Mouse (Mus musculus): ENCODE measurements around the gene Ctnnbl1.

Ctnnbl1 gene

DNA sequence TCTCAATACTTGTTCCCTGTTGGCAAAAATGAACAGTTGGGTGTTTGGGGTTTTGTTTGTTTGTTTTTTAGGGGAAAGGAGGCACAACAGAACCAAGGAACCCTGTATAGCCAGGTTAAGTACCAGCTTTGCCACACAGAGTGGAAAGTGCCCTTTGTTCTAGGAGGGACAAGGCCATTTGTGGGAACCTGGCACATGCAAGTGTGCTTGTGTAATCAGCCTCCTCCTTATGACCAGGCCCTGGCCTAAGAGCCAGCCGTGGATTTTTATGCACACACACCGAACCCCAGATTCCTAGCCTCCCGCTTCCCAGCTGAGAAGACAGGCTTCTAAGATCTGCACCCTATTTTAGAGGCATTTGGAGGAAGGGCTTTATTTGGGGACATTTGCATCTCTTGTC lies 140.2 kb downstream of the Ctnnbl1 start:
- no peak for DNase-seq (ENCODE audit: low read depth)

DNA sequence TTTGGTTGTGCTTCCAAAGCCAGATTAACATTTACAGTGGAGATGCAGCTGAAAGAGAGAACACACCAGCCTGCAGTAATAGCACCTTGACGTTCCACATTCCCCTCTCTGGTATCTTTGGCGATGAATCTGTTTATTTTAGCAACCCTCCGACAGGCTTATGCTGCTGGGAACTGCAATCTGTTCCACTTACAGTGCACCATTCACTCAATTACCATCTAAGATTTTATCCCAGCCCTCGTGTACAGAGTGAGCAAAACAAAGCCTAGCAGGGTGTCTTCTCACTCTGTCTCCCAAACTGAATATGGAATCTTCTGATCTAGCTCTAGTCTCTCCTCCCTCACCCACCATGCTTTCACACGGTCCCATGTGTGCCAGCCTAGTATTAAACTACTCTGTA lies 140.8 kb downstream of the Ctnnbl1 start:
- no peak for DNase-seq (ENCODE audit: low read depth)

DNA sequence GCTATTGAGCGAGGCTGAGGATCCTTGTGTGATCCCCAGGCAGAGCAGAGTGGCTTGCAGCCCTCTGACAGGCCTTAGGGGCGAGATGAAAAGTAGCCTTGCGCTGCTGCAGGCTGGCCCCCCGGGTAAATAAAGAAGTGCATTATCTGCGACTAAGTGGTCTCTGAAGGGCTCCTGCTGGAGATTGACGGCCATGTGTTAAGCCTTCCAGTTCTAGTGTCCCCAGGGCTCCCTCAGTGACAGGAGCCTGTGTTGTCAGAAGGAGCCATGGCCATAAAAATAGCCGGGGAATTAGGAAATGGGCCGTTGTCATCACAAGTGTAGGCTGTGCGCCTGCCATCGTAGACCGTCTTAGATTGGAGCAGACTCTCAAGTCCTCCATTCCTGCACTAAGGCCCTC lies 144.7 kb downstream of the Ctnnbl1 start:
- DNase-seq (ENCODE audit: low read depth), result no peak

DNA sequence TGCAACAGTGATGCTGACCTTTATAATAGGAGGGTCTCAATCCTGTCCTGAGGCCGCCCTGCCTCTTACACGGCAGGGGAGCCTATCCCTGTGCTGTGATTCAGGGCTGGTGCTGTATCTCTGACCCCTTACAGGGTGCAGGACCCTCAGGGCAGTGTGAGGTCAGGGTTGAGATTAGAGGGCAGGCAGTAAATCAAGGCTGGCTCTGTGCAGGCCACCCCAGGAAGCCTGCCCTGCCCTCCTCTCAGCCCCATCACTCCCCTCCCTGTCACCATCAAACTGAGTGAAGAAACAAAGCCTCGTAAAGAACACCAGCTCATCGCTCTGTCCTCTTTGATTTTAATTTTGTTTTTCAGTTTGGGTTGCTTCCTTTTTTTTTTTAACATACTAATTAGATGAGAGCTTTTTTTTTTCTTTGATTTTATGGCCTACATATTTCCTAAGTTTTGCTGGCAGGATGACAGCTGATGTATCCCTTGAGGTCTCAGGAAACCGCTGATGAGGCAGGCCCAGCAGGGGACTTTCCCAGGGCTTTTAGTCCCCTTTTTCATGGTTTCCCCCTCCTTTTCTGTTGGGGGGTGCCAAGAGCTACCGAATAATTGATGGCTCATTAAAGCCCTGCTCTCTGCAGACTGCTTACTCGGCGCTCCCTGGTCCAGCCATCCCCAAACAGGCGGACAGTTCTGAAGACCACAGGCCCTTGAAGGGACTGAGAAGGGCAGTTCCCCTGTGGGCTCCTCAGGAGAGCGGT lies 150.2 kb downstream of the Ctnnbl1 start:
- no peak for DNase-seq (ENCODE audit: low read depth)

DNA sequence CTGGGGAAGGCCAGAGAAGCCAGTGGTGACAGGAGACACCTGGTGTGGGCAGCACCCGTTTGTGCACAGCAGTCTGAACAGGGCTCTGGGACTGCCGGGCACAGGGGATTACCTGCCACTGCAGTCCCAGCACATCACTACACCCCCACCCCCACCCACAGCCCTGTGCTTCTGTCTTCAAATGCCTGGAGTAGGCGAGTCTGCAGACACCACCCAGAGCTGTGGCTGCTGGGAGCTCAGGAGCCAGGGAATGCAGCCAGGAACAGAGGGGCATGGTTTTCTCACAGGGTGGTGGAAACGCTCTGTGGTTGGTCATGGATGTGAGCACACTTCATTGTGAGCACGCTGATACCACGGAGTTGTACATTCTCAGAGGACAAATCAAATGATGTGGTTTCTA lies 154.0 kb downstream of the Ctnnbl1 start:
- no peak for DNase-seq (ENCODE audit: low read depth)

DNA sequence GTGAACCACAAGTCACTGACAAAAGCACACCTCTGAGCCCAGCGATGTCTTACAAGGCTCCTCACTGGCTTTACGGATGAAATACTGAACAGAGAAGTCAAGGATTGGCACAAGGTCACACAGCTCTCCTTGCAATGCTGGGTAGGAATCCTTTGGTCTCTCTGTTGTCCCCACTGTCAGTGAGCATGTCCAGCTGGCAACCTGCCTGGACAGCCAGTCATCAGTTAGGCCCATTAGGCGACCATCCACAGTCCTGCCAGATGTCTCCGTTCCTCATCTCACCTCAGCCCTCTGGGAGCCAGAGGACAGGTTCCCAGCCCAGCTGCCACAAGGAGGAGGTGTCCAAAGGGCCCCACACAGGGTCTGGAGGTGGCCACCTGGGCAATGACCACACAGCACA lies 159.9 kb downstream of the Ctnnbl1 start:
- DNase-seq (ENCODE audit: low read depth), result no peak

DNA sequence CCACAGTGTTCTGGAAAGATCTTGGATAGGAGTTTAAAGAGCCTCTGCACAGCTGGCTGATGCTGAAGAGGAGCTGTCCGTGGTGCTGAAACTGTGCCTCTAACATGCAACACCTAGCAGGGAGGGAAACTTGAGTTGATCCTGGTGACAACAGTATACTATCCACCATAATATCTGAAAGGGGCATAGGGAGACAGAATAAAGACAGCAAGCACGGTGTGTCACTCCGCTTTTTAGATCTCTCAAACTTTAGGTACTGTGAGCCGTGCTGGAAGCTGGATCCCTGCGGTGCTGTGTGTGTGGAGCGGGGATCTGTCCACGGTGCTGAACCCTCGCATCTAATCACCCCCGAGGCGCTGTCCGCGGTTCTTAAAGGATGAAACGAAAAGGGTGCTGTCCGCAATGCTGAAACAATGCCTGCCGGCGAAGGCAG lies 176.0 kb downstream of the Ctnnbl1 start:
- DNase-seq (ENCODE audit: low read depth), result peak; percentile 83

DNA sequence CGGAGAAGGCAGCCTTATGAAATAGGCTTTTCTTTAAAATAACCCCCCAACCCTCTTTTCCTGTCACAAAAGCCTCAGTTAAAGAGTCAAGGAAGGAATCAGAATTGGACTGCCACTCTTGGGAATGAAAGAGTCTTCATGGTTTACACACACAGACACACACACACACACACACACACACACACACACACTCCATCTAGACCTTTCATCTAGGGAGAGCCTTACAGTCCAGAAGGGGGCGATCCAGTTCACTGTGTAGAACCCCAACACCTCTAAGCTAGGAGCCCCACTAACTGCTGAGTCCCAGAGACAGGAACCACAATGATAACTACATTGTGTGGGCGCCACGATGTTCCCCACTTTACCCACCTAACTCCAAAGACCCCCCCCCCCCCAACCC lies 176.5 kb downstream of the Ctnnbl1 start:
- DNase-seq (ENCODE audit: low read depth), result peak; percentile 6

DNA sequence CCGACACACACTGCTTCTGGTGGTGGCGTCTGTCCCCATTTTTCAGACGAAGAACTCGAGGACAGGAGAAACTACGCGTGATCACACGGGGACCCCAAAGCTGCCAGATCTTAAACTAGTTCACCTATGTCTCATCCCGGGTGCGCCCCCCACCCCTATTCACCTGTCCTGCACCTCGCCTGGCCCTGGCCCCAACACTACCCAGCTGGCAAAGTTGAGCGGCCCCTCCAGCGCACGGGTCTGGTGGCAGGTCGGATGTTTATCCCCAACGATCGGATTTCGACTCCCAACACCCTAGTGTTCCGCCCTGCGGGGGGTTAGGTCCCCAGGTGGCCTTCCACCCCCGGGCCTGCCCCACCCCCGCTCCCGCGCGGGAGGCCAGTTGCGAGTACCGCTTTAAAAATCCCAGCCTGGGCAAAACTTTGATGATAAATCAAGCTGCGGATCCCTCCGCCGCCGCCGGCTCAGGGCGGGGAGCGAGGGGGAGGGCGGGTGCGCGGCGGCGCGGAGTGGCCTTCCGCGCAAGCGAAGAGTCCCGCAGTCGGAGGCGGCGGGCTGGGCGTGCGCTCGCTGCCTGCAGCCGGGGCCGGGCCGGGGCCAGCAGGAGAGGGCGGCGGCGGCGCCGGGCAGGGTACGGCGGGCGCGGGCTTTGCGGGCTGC lies 177.0 kb downstream of the Ctnnbl1 start, which contains the start of gene Vstm2l:
Gene Vstm2l (plus strand): TSS at position 549 of the 660 bp plus-strand sequence.
- no peak for DNase-seq (ENCODE audit: low read depth)

DNA sequence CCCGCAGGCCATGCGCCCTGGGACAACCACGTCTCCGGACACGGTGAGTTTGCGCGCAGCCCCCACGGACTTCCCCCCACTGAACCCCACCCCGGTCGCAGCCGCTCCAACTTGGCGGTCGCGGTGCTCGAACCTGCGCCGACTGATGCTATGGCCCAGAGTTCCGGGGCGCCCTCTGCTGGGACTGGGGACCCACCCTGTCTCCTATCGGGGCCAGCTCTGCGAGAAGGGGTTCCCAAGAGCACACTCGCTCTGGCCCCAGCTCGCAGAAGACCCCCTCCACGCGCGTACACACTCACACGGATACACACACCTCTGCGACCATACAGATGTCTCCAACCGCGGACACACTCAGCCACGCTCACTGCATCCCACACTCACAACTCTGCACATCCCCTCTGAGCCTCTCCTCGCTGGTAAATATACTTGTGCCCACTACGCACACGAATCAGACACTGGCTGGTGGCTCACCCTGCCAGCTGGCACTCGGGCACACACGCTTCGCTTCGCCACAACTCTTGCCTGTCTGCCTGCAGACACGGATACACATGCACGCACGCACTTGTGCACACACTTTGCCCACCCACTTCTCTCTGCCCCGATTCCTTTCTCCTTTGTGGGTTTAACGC lies 177.8 kb downstream of the Ctnnbl1 start:
- no peak for DNase-seq (ENCODE audit: low read depth)

DNA sequence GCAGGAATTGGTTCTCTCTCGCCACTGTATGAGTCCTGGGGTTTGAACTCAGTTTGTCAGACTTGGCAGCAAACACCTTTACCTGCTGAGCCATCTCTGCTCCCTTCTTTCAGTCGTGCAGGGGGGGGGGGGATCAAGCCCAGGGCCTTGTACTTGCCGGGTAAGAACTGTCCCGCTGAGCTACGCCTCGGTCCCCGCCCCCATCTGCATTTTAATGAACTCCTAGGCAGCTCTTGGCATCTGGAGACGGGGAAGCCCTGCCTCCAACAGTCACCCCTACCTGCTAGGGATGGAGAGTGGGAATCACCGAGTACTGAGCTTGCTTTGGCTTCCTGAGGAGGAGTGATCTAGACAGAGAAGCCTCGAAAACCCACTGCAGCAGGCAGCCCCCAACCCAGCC lies 181.3 kb downstream of the Ctnnbl1 start:
- no peak for DNase-seq (ENCODE audit: low read depth)

DNA sequence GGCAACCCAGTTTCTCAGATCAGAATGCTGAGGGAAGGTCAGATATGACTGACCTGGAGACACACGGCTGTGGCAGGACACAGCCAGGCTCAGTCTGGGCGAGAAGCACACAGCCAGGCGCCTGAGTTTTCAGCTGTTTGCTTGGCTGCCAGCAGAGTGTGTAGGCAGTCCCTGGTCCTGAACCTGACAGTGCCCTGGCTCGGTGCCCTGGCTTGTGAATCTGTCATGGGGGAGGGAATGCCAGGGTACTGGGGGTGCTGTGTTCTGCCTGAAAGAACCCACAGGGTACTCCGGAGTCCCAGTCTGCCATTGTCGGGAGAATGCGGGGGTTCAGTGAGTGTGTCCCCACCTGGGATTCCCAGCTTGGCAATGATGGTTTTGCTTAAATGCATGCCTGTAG lies 184.3 kb downstream of the Ctnnbl1 start:
- DNase-seq (ENCODE audit: low read depth), result no peak

DNA sequence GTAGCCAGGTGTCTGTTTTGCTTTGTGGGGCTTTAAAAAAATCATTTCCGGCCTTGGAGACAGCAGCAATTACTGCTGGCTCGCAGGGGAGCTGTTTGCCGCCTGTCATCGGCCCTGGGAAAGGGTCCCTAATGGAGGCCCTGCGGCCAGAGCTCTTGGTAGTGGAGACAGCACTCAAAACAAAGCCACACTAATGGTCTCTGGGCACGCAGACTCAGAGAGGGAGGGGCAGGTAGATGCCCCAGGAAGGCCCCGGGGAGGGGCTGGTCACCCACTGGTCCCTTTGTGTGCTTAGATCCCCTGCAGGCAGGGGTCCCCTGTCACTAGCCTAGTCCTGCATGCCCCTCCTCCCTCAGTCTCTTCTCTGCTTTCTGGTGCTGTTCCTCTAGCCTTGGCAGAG lies 186.2 kb downstream of the Ctnnbl1 start:
- DNase-seq (ENCODE audit: low read depth), result no peak

DNA sequence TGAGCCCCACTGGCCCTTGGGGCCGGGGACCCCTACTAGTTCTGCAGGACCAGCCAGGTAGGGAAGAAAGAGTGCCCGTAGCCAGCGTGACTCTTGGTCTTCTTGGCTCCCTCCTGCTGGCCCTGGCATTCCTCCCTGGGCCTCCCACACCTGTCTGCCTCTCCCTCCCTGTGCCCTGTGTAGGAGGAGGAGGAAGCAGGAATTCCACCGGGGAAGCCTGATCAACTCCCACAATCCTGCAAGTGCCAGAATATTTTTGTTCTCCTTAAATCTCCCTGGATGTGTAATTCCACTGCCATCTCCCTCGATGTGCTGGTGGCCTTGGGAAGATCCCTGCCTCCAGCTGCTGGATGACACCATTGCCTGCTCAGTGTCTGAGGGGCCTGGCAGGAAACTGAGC lies 187.3 kb downstream of the Ctnnbl1 start:
- no peak for DNase-seq (ENCODE audit: low read depth)

DNA sequence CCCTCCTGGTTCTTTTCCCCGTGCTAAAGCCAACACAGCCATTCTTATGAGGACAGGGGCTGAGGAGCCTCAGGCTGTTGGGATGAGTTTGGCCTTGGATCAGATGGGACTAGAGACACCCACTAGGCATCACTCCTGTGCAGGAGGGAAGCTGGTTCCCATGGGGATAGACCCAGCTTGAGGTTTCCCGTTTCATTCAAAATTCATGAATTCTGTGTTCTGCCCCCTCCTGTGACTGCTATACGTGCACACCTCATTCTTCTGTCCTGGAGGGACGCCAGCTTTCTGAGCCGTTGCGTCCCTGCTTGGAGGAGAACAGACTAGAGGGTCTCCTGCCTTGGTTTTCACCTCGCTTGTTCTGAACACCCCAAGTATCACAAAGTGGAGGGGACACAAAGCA lies 189.3 kb downstream of the Ctnnbl1 start:
- no peak for DNase-seq (ENCODE audit: low read depth)

DNA sequence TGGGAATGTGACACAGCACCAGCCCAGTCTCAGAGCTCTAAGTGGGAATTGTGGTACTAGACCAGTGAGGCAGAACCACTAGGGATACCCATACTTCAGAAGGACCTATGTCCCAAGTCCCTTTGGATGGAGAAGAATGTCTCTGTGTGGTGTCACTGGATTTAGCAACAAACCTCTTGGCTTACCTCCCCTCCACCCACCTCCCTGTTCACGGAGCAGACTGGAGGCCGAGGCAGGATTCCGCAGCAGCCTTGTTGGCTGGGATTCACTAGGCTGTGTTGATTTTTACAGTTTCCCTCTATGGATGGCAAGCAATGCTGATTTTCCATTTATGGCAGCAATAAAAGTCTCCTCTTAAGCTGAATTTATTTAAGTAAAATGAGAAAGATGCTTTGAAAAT lies 189.7 kb downstream of the Ctnnbl1 start:
- DNase-seq (ENCODE audit: low read depth), result no peak

DNA sequence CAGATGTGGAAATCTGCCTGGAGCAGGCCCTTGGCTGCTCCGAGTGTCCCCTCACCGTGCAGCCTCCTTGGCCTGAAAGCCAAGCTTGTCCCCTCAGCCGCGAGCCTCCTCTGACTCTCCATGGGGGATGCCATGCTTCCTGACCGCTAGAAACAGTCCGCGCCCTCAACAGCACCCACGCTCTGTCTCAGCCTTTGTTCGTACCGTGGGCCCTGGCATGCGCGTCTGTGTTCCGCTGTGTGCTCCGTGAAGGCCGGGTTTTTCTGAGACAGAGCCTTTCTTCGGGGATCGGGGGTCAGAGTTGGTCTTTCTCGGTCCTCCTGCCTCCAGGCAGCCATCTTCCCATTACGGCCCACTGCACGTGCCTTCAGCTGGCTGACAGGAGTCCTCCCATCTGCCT lies 190.2 kb downstream of the Ctnnbl1 start:
- no peak for DNase-seq (ENCODE audit: low read depth)

DNA sequence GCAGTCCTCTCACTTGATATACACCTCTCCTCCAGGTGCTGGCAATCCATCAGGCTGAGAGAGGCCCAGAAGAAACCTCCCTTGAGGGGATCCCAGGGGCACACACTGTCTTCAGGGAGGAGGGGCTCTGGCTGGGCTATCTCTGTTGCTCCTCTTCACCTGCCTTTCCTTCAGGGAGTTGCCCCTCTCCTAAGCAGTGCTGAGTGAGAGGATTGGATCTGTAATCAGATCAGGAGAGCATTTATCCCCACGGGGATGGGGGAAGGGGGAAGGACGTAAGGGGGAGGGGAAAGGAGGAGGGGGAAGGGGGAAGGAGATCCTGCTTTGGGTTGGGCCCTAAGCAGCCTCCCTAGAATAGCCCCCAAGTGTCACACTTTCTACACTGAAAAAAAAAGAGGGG lies 190.6 kb downstream of the Ctnnbl1 start:
- DNase-seq (ENCODE audit: low read depth), result no peak

DNA sequence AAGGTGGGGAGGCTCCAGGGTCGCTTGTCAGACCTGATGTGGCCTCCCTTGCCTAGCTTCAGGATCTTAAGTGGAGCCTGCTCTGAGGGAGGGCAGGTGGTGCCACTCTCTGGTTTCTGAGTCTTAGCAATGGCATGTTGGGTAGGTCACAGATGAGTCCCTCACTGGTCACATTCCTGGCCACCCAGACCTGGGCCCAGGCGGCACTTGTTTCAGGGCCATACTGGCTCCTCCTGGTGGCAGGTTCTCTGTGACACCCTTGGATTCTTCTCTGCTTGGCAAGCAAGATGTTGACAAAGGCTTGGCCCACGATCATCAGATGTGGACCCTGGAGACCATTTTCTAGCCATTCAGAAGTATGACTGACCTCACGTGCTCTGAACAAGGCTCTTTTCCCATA lies 195.5 kb downstream of the Ctnnbl1 start:
- DNase-seq (ENCODE audit: low read depth), result peak; percentile 9

DNA sequence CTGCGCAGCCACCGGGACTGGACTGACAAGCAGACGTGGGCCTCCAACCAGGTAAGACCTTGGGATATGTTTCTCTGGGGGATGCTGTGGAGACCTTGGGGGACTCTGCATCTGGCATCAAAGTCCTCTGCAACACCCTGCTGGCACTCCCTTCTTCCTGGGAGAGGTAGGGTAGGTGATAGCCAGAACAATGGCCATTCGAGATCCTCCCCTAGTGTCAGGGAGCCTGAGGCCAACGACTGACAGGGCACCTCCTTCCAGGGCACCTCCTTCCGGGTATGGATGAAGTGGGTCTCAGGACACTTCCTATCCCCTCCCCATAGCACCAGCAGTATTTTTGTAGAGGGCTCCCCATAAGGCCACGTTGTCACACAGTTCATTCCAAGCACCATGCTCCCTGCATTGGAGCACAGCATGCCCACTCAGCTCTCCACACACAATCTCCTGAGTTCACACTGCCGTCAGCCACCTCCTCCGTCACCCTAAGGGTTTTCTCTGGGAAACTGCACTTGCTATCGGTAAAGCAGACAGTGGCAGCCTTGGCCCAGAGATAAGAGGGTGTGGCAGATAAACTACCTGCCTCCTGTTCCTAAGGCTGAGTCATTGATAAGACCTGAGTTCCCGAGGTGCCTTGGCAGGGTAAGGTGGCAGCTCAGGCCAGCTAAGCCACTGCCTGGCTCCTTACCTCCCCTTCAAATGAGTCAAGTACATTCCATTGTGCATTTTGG lies 198.4 kb downstream of the Ctnnbl1 start:
- DNase-seq (ENCODE audit: low read depth), result no peak

DNA sequence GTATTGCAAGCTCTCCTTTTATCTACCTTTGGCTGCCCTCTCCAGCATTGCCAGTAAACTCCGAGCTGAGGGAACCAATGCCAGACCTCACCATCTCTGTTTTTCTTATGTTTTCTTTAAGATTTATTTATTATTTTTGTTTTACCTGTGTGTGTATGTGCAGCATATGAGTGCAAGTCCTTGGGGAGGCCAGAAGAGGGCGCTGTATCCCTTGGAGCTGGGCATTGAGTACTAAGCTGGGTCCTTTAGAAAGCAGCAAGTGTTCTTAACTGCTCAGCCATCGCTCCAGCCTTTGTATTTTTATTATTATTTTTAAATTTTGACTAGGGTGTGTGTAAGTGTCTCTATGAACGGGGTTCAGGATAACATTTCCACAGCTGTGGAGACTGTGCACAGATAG lies 199.5 kb downstream of the Ctnnbl1 start:
- no peak for DNase-seq (ENCODE audit: low read depth)

DNA sequence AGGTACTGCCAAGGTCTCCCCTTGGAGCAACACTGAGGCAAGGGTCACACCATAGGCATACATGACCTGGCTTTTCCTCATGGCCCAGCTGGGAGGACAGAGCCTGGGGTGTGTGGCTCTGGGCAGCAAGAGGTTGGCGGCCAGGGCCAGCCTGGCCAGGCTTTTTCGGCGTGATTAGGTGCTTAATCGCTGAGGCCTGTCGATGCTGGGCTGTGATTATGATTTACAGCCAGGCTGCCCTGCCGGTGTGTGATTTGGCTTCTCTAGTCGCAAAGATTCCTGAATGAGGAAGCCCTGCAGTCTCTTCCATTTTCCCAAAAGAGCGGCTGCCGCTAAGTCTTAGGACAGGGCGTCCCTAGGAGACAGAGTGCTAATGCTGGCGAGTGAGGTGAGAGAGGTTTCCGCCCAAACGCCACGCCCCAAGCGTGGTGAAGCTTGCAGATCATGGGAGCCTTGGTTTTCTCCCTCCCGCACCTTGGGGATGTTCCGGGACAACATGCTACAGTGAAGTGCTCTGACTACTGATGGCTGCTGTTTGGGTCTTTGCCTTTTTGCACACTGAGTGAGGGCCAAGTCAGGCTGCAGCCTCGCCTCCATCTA lies 203.5 kb downstream of the Ctnnbl1 start:
- no peak for DNase-seq (ENCODE audit: low read depth)
